Mouse (Mus musculus): Measurements from ENCODE around the gene Dhx37. TPM values are rescaled to one million over a fixed set of nuclear protein-coding genes. Genes with fewer than 3 reads are reported as not detected.
A peak's percentile ranks its signal among the peaks of the same experiment; 100 is the strongest.
"Not testable (repeated sequence)": the region's sequence is repeated elsewhere in the genome, so short reads cannot be mapped to it uniquely, and the experiment has no call there.

The Dhx37 gene
- total RNA-seq, 2 experiments from 2014 or later: 15.0 to 15.4 TPM

DNA sequence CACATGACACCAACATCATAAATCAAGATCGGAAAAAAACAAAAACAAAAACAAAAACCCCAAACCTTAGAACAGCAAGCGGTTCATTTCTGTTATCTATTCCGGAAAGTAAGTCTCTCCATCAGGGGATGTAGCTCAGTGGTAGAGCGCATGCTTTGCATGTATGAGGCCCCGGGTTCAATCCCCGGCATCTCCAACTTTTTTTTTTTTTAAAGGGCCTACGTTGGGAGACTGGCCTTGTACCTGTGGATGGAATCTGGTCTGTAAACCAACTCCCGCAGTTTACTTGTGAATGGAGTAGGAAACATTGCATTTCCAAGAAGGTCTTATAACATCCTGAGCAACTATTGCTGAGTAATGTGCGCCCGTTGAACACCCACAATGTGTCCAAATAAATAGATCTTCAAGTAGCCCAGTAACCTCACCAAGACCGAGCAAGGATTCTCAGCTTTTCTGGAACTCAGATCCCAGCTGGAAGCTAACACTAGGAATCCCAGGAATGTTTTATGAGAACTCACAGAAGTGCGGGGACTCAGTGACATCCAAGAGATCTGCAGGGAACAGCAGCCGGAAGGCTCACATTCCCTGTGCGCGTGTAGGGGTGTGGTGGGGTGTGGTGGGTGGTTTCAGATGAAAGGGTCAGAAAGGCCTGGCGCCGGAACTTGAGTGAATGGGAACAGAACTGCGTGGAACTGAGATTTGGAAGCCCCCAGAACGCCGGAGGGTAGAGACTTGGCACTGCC, 24.4 kb downstream of the Dhx37 start:
- DNase-seq (ENCODE audit: low spot score in 2 of 2): peak in 1 of 2 experiments; percentile 74

DNA sequence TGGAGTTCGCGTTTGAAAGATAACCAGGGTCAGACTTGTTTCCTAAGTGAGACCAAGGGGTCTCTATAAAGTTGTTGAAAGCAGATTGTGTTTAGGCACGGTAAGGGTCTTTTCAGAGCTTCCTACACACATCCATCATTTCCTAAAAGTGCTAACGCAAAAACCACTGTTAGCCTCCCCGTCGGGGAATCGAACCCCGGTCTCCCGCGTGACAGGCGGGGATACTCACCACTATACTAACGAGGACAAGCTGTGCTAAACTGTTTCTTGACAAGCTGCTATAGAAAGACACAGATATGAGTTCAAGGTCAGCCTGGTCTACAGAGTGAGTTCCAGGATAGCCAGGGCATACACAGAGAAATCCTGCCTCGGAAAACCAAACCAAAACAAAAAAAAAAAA, 25.1 kb downstream of the Dhx37 start:
- DNase-seq (ENCODE audit: low spot score in 2 of 2): peak; percentile 84 to 94

DNA sequence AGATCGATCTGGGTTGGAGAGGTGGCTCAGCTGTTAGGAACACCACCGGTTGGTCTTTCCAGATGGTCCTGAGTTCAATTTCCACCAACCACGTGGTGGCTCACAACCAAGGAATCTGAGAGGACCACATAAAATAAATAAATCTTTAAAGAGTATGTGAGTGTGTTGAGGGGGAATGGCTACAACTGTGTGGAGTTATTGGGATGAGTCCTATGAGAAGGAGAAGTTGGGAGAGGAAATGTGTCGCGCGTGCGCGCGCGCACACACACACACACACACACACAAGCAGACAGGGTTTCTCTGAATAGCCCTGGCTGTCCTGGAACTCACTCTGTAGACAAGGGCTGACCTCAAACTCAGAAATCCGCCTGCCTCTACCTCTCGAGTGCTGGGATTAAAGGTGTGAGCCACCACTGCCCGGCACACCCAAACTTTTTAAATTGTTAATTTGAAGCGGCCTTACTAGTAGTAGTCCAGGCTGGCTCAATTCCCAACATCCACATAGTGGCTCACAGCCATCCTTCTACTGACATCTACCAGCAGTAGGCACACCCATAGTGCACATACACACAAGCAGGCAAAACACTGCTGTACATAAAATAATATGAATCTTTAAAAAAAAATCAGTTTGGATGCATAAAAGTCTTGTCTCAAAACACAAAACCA, 25.9 kb downstream of the Dhx37 start:
- DNase-seq (ENCODE audit: low spot score in 2 of 2): peak in 1 of 2 experiments; percentile 37

DNA sequence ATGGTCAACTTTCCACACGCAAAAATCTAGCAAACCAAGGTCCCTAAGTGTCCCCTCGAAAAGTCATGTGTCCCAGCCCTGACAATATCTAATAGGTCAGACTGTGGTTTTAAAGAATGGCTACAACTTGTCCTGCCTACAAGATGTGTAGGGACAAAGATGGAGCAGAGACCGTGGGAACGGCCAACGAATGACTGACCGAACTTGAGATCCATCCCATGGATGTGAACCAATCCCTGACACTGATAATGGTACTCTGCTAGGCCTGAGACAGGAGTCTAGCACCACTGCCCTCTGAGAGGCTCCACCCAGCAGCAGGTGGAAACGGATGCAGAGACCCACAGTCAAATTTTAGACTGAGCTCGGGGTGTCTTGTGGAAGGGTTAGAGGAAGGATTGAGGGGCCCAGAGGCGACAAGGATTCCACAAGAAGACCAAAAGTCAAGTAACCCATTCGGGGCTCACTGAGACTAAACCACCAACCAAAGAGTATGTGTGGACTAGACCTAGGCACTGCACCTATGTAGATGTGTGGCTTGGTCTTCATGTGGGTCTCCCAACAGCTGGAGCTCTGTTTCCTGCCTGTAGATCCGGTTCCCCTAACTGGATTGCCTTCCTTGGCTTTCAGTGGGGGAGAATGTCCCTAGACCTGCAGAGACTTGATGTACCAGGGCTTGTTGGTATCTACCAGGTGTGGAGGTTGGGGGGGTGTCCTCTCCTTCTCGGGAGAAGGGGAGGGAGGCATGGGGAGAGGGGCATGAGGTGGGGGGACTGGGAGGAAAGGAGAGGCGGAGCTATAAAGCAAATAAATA, 26.7 kb downstream of the Dhx37 start:
- no peak for DNase-seq (ENCODE audit: low spot score in 2 of 2)

DNA sequence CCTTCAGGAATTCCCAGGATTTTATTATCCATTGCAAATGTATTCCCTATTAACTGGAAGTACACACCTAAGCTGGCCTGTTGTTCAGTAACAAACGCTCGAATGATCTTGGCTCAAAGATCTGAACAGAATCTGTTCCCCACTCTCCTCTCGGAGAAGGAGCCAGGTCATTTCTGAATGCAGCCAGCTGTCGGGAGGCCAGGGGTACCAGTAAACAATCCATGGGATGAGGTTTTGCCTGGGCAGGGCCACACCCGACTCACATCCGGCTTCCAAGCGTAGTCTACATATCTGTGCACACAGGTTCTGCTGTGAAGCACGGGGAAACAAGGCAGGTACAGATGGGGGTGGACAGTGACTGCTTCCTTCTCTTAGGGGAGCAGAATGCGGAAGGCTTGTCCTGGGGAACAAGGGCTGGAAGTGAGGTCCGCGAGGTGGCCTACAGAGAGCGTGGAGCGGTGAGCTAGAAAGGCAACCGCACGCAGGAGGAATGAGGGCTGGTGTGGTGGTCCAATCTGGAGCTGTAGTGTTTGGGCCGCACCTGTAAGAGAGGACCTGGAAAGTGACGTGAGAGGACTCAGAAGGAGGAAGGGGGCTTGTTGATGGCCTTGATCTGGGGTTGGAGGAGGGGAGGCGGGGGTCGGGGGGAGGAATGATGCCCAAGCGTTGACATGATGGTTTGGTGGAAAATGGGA, 27.5 kb downstream of the Dhx37 start:
- DNase-seq (ENCODE audit: low spot score in 2 of 2): peak in 1 of 2 experiments; percentile 67

DNA sequence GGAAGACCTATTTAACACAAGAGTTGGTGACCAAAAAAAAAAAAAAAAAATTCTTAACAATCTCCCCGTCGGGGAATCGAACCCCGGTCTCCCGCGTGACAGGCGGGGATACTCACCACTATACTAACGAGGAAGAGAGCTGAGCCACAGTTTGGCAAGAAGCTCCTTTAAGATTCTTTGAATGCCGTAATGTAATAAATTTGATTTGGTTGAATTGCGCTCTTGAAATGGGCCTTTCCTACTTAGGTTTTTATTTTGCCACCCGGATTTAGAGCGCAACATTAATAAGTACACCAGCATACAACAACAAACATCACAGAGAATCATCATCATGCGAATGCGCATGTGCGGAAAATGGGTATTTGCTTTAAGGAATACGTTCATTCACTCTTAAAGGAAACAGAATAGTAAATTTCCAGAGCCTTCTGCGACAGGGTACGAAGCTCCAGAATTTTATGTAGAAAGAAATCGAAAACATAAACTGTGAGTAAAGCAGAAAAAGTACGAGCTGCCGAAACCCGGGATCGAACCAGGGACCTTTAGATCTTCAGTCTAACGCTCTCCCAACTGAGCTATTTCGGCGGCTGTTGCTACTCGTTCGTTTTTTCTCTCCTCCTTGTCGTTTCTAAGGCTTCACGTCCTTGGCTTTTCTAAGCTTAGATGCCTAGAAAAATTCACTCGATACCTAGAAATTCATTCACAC, 28.2 kb downstream of the Dhx37 start:
- peak; percentile 80 to 96 for DNase-seq (ENCODE audit: low spot score in 2 of 2)

DNA sequence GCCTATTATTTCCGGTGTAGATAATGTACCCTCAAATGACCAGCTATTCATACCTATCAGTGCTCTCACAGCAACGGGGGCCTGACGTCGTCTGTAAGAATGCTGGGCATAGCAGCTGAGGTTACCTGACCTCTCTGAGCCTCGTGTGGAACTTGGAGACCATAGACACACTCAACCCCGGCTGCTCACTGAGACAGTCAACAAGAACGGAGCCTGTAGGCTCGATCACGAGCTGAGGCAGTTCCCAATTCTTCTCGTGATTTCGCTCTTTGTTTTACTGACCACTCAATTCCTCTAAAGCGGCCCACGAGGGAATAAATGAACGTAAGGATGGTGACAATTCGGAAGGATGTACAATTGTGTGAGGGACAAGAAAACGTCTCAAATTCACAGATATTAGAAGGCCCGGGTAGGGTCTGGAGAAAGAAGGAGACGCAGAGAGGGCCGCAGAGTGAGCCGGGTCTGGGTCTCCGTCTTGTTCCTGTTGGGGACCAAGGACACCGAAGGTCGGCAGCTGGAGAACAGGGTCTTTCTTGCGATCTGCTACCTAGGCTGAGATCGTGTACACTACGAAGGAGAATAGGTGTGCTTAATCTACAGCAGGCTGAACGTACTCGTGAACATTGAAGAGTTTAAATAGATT, 28.9 kb downstream of the Dhx37 start:
- DNase-seq (ENCODE audit: low spot score in 2 of 2): peak; percentile 72 to 79

DNA sequence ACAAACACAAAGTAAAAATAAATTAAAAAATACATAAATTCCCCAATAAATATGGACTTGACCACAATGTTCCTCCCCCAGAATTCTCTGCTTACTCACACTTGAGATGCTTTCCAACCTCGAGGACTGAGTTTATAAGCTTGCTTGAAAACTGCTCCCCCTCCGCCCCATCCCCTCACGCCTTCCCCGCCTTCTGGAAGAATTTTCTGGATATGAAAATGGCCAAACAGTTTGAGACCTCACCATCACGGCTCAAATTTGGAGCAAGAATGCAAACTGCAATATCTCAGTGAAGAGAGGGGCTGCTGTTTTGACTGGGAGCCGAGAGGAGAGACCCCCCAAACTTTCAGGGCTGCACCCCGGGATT, 29.4 kb downstream of the Dhx37 start:
- no peak for DNase-seq (ENCODE audit: low spot score in 2 of 2)

DNA sequence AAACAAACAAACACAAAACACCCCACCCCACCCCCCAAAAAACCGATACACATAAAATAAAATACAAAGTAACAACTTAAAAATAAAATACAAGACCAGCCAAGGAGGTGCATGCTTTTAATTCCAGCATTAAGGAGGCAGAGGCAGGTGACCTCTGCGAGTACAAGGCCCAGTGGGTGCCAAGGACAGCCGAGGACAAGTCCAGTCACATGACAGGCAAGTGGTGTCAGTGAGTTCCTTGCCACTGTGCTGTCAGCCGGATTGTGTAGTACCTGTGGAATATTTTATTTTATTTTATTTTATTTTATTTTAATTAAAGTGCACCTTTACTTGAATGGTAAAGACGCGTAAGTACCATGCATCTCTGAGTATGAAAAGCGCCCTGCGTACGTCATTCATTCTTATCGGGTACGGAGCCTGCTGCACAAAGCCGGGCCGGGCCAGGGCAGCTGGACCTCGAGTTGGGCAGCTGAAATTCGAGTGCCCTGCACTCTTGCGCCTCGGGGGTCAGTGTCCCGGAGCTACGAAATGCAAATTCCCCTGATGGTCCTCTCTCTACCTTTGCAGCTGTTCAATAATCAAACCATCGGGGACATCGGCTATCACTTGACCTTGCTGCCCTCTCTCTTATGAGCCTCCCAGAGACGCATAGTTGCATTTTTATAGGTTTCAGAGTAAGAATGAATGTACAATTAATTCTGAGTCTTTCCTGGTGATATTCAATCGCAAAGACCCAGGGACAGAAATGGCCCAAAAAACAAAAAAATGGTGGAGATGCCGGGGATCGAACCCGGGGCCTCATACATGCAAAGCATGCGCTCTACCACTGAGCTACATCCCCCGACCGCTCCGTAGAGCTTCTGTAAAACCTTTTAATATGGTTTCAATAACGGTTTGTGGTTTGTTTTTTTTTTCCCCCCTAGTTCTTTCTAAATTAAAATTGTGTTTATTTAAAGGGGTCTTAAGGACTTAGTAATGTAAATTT, 30.1 kb downstream of the Dhx37 start:
- peak; percentile 70 to 89 for DNase-seq (ENCODE audit: low spot score in 2 of 2)

DNA sequence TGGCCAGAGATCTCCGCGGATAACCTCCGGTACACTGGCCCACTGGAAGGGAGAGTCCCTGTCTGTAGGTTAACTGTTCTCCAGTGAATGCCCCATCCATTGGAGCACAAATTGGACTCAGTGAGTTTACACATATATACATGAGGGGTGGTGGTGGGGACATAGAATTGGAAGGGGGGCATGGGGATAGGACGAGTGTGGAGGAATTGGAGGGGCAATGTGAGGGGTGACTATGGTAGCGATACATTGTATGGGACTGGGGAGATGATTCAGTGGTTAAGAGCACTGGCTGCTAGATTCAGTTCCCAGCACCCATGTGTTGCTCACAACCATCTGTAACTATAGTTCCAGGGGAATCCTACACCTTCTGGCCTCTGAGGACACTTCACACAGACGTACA, 30.9 kb downstream of the Dhx37 start:
- DNase-seq (ENCODE audit: low spot score in 2 of 2): no peak

DNA sequence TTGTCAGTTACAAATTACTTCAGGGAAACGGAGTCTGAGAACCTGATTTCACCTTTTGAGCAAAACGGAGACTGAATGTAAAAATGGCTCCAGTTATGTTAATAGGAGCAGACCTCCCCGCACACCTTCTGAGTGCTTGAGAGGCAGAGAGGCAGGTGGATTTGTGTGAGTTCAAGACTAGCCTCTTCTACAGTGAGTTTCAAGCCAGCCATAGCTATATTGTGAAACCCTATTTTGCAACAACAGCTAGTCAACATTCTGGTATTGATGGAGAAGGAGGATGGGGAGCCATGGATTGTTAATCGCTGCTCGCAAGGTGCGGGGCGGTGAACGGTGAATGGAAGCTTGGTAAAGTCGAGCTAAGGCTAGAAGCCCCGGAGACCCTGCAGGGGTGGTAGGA, 31.4 kb downstream of the Dhx37 start:
- DNase-seq (ENCODE audit: low spot score in 2 of 2): no peak

DNA sequence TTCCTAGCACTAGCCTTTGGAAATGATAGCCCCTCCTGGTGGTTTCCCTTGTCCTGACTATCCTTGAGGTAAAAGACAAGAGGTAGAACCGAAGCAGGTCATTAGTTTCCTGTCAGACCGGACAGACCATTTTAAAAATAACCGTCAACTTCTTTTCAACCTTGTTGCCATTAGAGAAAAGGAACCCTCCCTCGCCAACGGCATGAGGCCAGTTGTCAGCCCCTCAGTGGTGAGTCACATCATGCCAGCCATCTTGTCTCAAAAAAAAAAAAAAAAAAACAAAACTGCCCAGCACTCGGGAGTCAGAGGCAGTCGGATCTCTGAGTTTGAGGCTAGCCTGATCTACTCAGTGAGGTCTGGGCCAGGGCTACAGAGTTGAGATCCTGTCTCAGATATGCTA, 33.0 kb downstream of the Dhx37 start:
- no peak for DNase-seq (ENCODE audit: low spot score in 2 of 2)

DNA sequence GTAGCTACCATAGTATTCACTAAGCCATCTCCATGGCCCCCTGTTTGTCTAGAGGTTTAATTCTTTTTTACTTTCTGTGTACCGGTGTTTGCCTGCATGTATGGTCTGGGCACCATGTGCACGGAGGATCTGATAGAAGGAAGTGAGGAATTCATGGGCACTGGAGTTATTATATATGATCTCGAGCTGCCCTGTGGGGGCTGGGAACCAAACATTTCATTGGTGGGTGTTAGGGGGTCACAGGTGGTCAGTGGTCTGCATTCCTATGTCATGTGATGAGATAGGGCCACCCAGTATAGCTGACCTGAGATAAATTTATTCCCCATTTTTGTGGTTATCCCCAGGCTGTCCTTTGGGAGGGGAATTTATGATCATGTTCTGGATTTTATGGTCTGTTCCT, 38.9 kb downstream of the Dhx37 start:
- DNase-seq (ENCODE audit: low spot score in 2 of 2): no peak

DNA sequence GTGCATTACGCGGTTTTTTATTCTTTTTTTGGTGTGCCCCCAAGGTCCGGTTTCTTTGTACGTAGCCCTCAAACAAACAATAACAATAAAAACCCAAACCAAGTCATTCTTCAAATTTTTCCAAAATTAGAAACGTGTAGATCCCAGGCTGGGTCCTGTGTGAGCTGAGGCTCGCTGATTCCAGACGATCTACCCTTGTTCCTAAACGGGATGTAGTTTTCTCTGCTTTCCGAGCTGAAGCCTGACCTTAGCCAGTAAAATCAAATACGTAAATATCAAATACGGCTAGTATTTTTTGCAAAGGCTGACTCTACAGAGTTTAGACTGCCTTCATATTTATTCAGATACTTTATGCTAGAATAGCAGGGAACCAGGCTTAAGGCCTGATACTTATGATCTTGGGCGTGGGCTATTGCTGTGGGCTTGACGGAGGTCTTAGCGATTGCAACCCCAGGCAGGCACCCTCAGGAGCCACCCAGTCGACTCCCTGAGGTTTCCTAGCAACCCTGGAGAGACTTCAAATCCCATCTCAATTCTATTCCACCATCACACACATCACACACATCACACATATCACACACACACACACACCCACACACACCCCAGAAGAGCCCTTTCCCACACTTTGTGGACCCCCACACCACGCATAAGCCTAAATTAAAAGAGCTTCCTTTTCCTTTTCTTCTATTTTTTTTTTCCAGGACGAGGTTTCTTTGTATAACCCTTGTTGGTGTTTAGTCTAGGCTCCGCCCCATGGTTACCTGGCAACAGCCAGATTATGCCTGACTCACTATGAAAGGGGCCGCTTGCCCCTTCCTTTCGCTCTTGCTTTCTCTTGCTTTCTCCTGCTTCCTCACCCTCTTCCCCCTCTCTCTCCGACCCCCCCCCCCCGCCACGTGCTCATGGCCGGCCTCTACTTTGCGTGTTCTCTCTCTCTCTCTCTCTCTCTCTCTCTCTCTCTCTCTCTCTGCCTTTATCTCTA, 40.0 kb downstream of the Dhx37 start:
- peak; percentile 50 to 78 for DNase-seq (ENCODE audit: low spot score in 2 of 2)

DNA sequence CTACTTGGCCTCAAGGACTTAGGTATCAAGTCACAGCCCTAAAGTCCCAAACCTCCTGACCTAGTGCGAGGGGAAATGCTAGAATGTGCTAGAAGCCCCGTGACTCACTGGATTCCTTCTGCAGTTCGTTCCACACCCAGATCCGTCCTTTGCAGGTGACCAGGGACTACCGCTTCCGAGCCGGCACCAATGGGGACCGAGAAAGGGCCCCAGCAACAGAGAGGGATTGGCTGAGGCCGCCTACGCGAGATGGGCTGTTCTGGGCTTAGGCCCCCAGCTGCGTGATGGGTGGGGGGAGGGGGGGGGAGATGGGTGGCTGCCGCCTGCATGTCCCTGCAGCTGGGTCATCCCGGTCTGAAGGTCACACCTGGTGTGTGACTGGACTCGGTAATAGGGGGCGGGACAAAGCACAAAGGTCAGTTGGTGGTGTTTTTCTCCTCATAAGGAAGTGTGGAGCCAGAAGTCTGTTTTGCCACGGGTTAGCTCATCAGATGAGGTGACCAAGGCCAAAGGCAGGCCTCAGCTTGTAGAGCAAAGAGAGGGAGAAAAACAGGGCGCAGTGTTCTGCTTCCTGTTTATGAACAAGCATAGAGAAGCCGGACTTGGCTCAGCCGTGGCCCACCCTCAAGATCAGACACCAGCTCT, 40.8 kb downstream of the Dhx37 start:
- peak; percentile 91 to 95 for DNase-seq (ENCODE audit: low spot score in 2 of 2)

DNA sequence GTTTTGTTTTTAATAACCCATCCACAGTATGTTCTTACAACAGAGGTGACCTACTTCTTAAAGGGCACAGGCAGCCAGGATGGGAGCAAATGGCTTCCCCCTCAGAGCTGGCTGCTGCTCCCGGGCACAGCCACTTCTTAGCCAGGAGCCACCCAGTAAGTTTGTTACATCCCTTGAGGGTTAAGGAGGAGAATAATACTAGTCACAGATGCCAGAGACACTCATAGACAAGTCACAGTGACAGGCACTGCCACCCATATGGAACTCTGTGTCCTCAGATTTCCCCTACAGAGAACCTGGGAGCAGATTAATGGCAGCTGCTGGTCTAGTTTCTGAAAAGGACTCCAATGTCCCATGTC, 41.3 kb downstream of the Dhx37 start:
- DNase-seq (ENCODE audit: low spot score in 2 of 2): no peak

DNA sequence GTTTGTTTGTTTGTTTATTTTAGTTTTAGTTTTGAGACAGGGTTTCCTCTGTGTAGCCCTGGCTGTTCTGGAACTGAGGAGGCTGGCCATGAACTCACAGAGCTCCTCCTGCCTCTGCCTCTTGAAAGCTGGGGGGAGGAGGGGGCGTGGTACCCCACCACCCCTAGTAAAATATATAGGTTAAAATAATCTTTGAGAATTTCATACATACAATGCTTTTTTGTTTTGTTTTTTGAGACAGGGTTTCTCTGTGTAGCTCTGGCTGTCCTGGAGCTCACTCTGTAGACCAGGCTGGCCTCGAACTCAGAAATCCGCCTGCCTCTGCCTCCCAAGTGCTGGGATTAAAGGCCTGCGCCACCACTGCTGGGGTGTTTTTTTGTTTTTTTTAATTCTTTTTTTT, 41.7 kb downstream of the Dhx37 start:
- DNase-seq (ENCODE audit: low spot score in 2 of 2): not testable (repeated sequence)

Measured in layer of hippocampus, adult 18-20 months (tissue).